Mouse (Mus musculus) liver, embryonic 15.5 days (tissue): ENCODE data around the gene Slc16a9. TPM values are rescaled to one million over a fixed set of nuclear protein-coding genes. Genes with fewer than 3 reads are reported as not detected.

Experiments used
- ATAC-seq: fragments of 200-750 bp; cut with Nextera tagmentation; 2 replicates; pipeline ENCODE4 v1.8.0; 2017; ENCODE audit warnings: moderate number of reproducible peaks, mild to moderate bottlenecking, moderate library complexity; ENCODE audit not compliant: insufficient read depth
- H3K27ac ChIP-seq: fragments of 300-500 bp; sonication (generic); replicated peaks from 2 replicates; pipeline ENCODE4 v1.5.1; 2015; ENCODE audit warnings: mild to moderate bottlenecking, inconsistent platforms
- H3K27me3 ChIP-seq: fragments of 300-500 bp; sonication (generic); 2 replicates; pipeline ENCODE4 v1.6.1; 2015; ENCODE audit warnings: mild to moderate bottlenecking, inconsistent platforms
- H3K36me3 ChIP-seq: fragments of 300-500 bp; sonication (generic); replicated peaks from 2 replicates; pipeline ENCODE4 v1.6.1; 2015; ENCODE audit warnings: moderate library complexity, mild to moderate bottlenecking, inconsistent platforms
- H3K4me1 ChIP-seq: fragments of 300-500 bp; sonication (generic); replicated peaks from 2 replicates; pipeline ENCODE4 v1.6.1; 2015; ENCODE audit warnings: inconsistent platforms
- H3K4me2 ChIP-seq: fragments of 300-500 bp; sonication (generic); 2 replicates; pipeline ENCODE4 v1.6.1; 2015; ENCODE audit warnings: moderate library complexity, mild to moderate bottlenecking, inconsistent platforms
- H3K4me3 ChIP-seq: fragments of 300-500 bp; sonication (generic); replicated peaks from 2 replicates; pipeline ENCODE4 v1.5.1; 2015; ENCODE audit warnings: mild to moderate bottlenecking, inconsistent platforms
- H3K9ac ChIP-seq: fragments of 300-500 bp; sonication (generic); 2 replicates; pipeline ENCODE4 v1.6.1; 2015; ENCODE audit warnings: moderate library complexity, mild to moderate bottlenecking, inconsistent platforms
- H3K9me3 ChIP-seq: fragments of 300-500 bp; sonication (generic); replicated peaks from 2 replicates; pipeline ENCODE4 v1.6.1; 2016; ENCODE audit warnings: inconsistent platforms
- WGBS: fragments of 180-500 bp; shearing (Covaris S2); methylation state at CpG from one replicate; pipeline ENCODE4 v1.1.7; 2015; ENCODE audit warnings: mixed read lengths; ENCODE audit not compliant: insufficient replicate concordance; 5-methylcytosine and 5-hydroxymethylcytosine counted together
- polyA plus RNA-seq: library from polyadenylated mRNA; unstranded; fragments of >200 nt; fragmentation: Nextera tagmentation; extraction: Ambion mirVana; gene quantifications from 2 replicates; pipeline ENCODE4 v1.2.1, GENCODE M21; 2015

The Slc16a9 gene
- polyA plus RNA-seq, 1 experiment from 2014 or later = 0.58 TPM

DNA sequence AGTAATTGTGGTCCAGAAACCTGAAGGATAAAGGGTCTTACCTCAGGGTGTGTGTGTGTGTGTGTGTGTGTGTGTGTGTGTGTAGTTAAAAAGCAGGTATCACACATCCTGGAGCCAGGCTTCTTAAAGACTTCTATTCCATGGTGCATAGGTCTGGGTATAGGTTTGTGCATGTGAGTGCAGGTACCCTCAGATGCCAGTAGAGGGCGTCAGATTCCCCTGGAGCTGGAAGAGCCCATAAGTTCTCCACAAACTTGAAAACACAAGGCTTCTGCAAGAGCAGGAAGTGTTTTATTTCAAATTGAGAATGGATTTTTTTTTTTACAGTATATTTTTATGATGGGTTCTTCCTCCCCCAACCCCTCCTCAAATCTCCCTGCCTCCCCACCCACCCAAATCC is 31.8 kb downstream of the Slc16a9 start:
- no peaks in the 10 kb centered on the region for H3K27me3 ChIP-seq
- ATAC-seq = no peak
- 29% methylated on average over 1 of the region's 1 CpGs for WGBS
- no peaks in the 10 kb centered on the region for H3K9me3 ChIP-seq
- no peak overlapping the region for H3K4me2 ChIP-seq
- H3K36me3 ChIP-seq = no peaks in the 10 kb centered on the region
- H3K4me3 ChIP-seq = no peak overlapping the region
- H3K27ac ChIP-seq = no peak overlapping the region
- H3K9ac ChIP-seq = no peak overlapping the region
- H3K4me1 ChIP-seq = no peaks in the 10 kb centered on the region

DNA sequence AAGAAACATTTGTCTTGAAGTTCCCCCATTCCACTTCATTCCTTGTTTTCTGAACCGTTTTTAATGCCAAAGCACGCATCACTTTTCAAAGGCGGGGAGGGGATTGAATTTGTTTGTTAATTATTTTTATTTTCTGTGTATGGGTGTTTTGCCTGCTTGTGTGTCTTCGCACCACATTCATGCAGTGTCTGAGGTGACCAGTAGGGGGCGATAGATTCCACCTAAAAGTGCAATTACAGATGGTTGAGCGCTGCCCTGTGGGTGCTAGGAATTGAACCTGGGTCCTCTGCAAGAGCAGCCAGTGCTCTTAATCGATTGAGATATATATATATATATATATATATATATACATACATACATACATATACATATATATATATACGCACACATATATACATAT is 34.4 kb downstream of the Slc16a9 start:
- Histone ChIP-seq H3K4me1 (no peaks in the 10 kb centered on the region), H3K4me2 (no peak overlapping the region), H3K36me3 (no peaks in the 10 kb centered on the region), H3K9ac (no peak overlapping the region), H3K27ac (no peak overlapping the region), H3K9me3 (no peaks in the 10 kb centered on the region), H3K4me3 (no peak overlapping the region), H3K27me3 (no peaks in the 10 kb centered on the region)
- WGBS = 67% methylated on average over 8 of the region's 8 CpGs
- no peak for ATAC-seq

DNA sequence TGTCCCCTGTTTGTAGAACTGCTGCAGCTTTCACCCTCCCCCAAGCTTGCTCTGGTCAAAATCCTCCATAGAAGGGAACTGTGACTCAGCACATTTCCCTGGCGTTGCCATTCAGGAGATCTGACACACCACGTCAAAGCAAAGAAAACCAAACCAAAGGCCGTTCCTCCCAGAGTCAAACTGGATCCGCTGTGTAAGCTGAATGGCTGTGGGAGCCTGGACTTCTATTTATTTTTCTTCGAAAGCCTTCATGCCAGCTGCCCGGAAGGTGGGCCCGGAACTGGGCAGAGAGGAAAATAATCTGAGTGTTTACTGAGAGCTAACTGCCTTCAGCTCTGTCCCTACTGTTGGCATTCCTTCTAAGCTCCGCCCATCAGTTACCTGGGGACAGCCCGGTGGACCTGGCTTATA is 42.9 kb downstream of the Slc16a9 start:
- H3K4me3 ChIP-seq = no peak overlapping the region; the same call in 1 of the 2 replicates
- H3K27ac ChIP-seq = no peak overlapping the region
- no peaks in the 10 kb centered on the region for H3K9me3 ChIP-seq
- no peaks in the 10 kb centered on the region for H3K27me3 ChIP-seq
- ATAC-seq = peak; percentile 51
- peak overlapping the region; percentile 29 for H3K4me2 ChIP-seq
- H3K4me1 ChIP-seq = peaks cover 13% of the 10 kb centered on the region
- H3K9ac ChIP-seq = no peak overlapping the region
- WGBS = 14% methylated on average over 9 of the region's 9 CpGs
- H3K36me3 ChIP-seq = no peaks in the 10 kb centered on the region

GRCm38 (mm10) chr10:70288406-70289327 is 43.8 kb downstream of the Slc16a9 start:
- Histone ChIP-seq H3K4me2 (no peak overlapping the region), H3K4me1 (peaks cover 13% of the 10 kb centered on the region), H3K27me3 (no peaks in the 10 kb centered on the region), H3K36me3 (no peaks in the 10 kb centered on the region), H3K4me3 (no peak overlapping the region), H3K9ac (no peak overlapping the region), H3K27ac (no peak overlapping the region), H3K9me3 (no peaks in the 10 kb centered on the region)
- 0 out of 2 replicates have a peak, but pooled peaks have one; percentile 12 for ATAC-seq
- 38% methylated on average over 14 of the region's 14 CpGs for WGBS

DNA sequence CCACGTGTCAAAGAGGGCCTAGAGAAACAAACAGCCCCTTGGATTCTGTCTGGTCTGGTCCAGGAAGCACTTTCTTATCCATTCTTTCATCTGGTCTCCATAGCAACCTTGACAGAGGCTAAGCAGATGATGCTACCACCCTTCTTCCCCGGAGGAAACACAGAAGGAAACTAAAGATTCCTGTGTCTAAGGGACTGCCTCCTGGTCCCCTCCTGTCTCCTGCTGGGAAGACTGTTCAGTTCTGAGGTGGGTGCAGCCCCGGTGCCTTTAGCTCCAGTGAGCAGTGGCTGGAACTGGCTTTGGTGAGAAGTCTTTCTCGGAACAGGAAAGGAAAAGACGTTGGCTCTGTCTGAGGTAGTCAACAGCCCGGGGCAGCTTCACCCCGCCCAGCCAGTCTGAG is 47.1 kb downstream of the Slc16a9 start:
- Histone ChIP-seq H3K9me3 (no peaks in the 10 kb centered on the region), H3K36me3 (no peaks in the 10 kb centered on the region), H3K27me3 (no peaks in the 10 kb centered on the region), H3K4me1 (peaks cover 13% of the 10 kb centered on the region), H3K9ac (no peak overlapping the region), H3K27ac (no peak overlapping the region), H3K4me2 (no peak overlapping the region), H3K4me3 (no peak overlapping the region)
- ATAC-seq = no peak
- WGBS = 16% methylated on average over 7 of the region's 7 CpGs

- no peak for ATAC-seq
- no peaks in the 10 kb centered on the region; the same call in 1 of the 2 replicates for H3K4me1 ChIP-seq
- 45% methylated on average over 8 of the region's 8 CpGs for WGBS
Measured at GRCm38 (mm10) chr10:70294094-70294493, 49.2 kb downstream of the Slc16a9 start.

DNA sequence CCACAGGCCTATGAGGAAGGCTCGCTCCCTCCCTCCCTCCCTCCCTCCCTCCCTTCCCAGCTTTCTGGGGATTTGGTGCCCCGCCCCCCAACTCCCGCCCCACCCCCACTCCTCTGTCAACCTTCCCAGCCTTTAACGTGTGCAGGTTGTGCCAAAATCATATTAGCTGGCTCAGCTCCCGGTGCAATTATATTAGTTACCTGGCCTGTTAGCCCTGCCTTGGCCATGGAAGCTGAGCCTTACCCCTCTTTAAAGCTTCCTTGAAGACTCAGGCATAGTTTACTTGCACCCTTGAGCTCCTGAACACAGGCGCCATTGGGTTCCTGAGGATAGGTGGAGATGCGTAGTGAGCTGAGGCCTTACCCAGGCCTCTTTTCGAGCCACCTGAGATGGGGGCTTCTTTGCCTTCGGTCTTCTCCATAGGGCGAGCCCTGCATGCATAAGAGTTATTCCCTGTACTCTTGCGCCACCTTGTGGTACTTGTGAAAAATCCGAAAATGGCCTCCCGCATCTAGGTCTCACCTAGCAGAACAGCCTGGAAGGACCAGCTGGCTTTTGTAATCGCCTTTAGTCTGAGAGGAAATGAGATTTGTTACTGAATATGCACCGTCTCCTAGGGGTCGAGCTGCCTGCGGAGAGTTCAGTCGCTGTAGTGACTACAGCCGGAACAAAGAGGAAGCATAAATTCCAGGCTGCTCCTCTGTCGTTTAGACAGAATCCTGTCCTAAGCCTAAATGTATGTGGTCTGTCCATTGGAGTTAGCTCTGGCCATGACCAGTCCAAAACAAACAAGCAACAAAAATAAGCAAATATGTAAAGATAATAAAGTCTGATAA is 51.8 kb downstream of the Slc16a9 start:
- no peaks in the 10 kb centered on the region for H3K27me3 ChIP-seq
- H3K27ac ChIP-seq = no peak overlapping the region
- no peak overlapping the region for H3K4me3 ChIP-seq
- H3K9me3 ChIP-seq = no peaks in the 10 kb centered on the region
- no peaks in the 10 kb centered on the region; the same call in none of the 2 replicates for H3K4me1 ChIP-seq
- H3K4me2 ChIP-seq = peak overlapping the region; percentile 43
- WGBS = 5% methylated on average over 19 of the region's 20 CpGs
- no peak for ATAC-seq
- H3K36me3 ChIP-seq = no peaks in the 10 kb centered on the region
- H3K9ac ChIP-seq = no peak overlapping the region

More at GRCm38 (mm10) chr10:70294094-70294493, 49.2 kb downstream of the Slc16a9 start:
- no peak overlapping the region for H3K9ac ChIP-seq
- H3K36me3 ChIP-seq = no peaks in the 10 kb centered on the region
- H3K9me3 ChIP-seq = no peaks in the 10 kb centered on the region
- no peak overlapping the region for H3K27ac ChIP-seq
- no peaks in the 10 kb centered on the region for H3K27me3 ChIP-seq
- H3K4me3 ChIP-seq = no peak overlapping the region
- H3K4me2 ChIP-seq = no peak overlapping the region

DNA sequence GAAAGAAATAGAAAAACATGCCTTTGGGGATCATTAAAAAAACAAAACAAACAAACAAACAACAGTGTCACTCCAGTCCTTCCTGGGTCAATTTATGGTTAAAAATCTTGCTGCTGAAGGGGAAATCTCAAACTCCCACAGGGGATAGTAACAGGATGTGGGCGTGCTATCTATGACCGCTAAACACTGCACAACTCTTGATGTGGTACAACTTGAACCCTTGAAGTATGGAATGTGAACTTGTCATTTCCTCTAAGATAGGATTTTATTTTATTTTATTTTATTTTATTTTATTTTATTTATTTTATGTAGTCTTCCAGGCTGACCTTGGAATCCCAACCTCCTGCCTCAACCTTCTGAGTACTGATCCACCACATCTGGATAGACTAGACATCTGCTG is 54.2 kb downstream of the Slc16a9 start:
- no peaks in the 10 kb centered on the region for H3K36me3 ChIP-seq
- H3K9ac ChIP-seq = no peak overlapping the region
- ATAC-seq = no peak
- no peak overlapping the region for H3K27ac ChIP-seq
- WGBS = 24% methylated on average over 2 of the region's 2 CpGs
- H3K9me3 ChIP-seq = no peaks in the 10 kb centered on the region
- no peak overlapping the region for H3K4me2 ChIP-seq
- H3K4me3 ChIP-seq = no peak overlapping the region
- H3K27me3 ChIP-seq = no peaks in the 10 kb centered on the region
- H3K4me1 ChIP-seq = no peaks in the 10 kb centered on the region; the same call in none of the 2 replicates

GRCm38 (mm10) chr10:70299653-70300052 is 54.8 kb downstream of the Slc16a9 start:
- Histone ChIP-seq H3K4me3 (no peak overlapping the region), H3K9me3 (no peaks in the 10 kb centered on the region)
- WGBS = 41% methylated on average over 5 of the region's 5 CpGs

GRCm38 (mm10) chr10:70301190-70301589 is 56.3 kb downstream of the Slc16a9 start:
- H3K27ac ChIP-seq = no peak overlapping the region
- no peak for ATAC-seq

More at GRCm38 (mm10) chr10:70299653-70300052, 54.8 kb downstream of the Slc16a9 start:
- no peaks in the 10 kb centered on the region for H3K27me3 ChIP-seq
- no peak overlapping the region for H3K4me2 ChIP-seq
- ATAC-seq = no peak
- no peaks in the 10 kb centered on the region; the same call in none of the 2 replicates for H3K4me1 ChIP-seq
- no peak overlapping the region for H3K9ac ChIP-seq
- H3K27ac ChIP-seq = no peak overlapping the region
- H3K36me3 ChIP-seq = no peaks in the 10 kb centered on the region

GRCm38 (mm10) chr10:70303203-70303602 is 58.3 kb downstream of the Slc16a9 start:
- H3K27ac ChIP-seq = no peak overlapping the region
- H3K4me3 ChIP-seq = no peak overlapping the region
- H3K9me3 ChIP-seq = no peaks in the 10 kb centered on the region
- no peak overlapping the region for H3K4me2 ChIP-seq
- H3K9ac ChIP-seq = no peak overlapping the region
- ATAC-seq = no peak
- no peaks in the 10 kb centered on the region for H3K36me3 ChIP-seq
- H3K27me3 ChIP-seq = no peaks in the 10 kb centered on the region
- H3K4me1 ChIP-seq = no peaks in the 10 kb centered on the region; the same call in 1 of the 2 replicates
- 59% methylated on average over 6 of the region's 6 CpGs for WGBS

More at GRCm38 (mm10) chr10:70301190-70301589, 56.3 kb downstream of the Slc16a9 start:
- H3K4me2 ChIP-seq = no peak overlapping the region
- H3K27me3 ChIP-seq = no peaks in the 10 kb centered on the region
- no peaks in the 10 kb centered on the region for H3K36me3 ChIP-seq
- H3K4me1 ChIP-seq = no peaks in the 10 kb centered on the region; the same call in none of the 2 replicates
- no peak overlapping the region for H3K9ac ChIP-seq
- 39% methylated on average over 2 of the region's 2 CpGs for WGBS
- H3K4me3 ChIP-seq = no peak overlapping the region
- H3K9me3 ChIP-seq = no peaks in the 10 kb centered on the region
